Mouse (Mus musculus): ENCODE measurements around the gene Cdc14b.
A peak's percentile ranks its signal among the peaks of the same experiment; 100 is the strongest.

Cdc14b gene

GRCm38 (mm10) chr13:64235777-64236176 lies 39.3 kb downstream of the Cdc14b start:
- DNase-seq: no peak

DNA sequence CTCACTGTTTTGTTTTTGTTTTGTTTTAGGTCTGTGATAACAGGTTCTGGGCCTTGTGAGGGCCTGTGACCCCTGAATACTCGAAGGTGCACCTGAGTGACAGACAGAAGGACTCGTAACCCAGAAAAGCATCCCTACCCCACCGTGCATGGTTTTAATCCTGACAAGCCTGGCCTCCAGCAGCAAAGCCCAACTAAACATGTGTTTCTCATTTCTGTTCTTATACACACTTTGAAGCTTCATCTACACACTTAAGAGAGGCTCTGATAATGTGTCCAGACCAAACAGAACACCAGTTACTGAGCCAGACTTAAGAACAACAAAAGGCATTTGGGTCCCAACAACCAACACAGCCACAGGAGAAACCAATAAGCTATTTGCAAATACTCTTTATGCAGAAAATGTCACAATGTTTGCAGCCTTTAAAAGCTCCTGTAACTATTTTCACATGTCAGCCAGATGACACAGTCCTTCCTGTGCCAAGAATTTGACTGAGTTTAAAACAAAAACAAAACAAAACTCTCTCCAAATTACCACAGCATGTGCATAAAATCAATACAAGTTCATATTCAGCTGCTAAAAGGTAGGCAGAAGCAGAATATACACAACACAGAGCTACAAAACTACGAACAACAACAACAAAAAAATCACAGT lies 39.9 kb downstream of the Cdc14b start:
- no peak for DNase-seq

DNA sequence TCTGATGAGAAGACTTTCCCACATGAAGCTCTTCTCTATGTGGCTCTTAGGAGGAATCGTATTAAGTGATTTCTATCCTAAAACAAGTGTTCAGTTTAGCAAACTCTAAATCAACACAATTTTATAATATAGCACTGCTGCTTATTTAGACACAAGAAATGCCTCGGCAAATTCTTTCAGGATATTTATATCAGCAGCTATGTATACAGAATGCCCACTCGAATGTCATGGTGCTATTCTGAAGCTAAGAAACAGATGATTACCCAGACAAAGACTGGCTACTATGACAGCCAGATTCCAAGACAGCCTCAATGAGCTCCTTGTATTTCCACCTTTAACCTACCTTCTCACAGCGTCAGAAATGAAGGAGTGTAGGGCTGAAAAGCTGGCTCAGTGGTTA lies 42.0 kb downstream of the Cdc14b start:
- no peak for DNase-seq

GRCm38 (mm10) chr13:64226725-64227124 lies 48.4 kb downstream of the Cdc14b start:
- no peak for DNase-seq

DNA sequence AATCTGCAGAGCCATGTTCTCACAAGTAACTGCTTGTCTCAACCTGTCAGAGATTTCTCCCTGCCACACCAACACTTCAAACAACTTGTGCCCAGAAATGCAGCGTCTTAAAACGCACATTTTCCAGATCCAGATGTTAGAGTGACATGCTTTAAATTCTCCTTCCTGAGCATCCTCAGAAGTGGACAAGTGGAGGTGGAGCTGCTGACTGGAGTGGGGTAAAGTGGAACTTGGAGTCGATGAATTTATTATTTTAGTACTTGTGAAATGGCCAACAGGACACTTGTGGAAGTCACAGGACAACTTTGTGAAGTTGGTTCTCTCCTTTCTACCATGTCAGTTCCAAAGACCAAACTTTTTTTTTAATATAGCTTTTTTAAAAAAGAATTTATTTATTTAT lies 49.4 kb downstream of the Cdc14b start:
- no peak for DNase-seq

- DNase-seq: no peak
These were observed 60.2 kb downstream of the Cdc14b start for GRCm38 (mm10) chr13:64214891-64215290.

DNA sequence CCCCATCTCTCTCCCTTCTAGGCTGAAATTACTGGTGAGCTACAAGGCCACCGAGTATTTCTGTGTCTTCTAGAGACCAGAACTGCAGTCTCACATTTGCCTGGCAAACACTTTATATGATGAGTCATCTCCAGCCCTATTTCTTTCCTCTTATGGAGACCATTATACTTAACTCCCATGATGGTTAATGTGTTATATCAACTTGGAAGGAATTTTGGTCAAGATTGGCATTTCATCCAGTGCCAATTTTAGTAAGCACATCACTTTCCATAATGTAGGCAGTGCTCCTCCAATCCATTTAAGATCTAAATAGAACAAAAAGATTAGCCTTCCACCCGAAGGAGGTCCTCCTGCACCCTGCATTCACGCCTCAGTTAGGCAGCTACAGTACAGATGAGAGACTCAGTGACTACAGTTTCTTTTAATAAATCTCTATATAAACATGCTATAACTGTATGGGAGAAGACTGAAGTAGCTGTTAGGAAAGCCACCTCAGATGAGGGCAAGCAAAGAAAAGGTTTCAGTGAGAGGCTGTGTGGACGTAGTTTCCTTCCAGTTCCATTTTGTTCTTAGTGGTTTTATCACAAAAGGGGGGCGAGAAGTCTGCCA lies 63.0 kb downstream of the Cdc14b start:
- DNase-seq: no peak

DNA sequence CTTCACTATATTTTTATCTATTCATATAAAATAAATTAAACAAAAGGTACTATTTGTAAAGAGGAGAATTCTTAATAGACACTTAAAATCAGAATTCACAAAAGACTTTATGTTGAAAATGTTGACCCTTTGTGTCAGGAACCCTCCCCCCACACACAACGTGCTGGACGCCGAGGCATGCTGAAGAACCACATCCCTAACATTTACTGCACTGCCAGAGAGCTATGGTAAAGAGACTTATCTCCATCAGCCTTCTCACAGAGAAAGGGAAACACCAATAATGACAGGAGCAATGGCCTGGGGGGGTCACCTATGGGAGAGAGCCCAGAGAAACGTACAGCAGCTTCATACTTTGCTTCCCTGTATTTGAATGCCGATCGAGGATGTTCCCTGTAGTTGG lies 66.9 kb downstream of the Cdc14b start:
- no peak for DNase-seq

GRCm38 (mm10) chr13:64205186-64205585 lies 69.9 kb downstream of the Cdc14b start:
- no peak for DNase-seq

GRCm38 (mm10) chr13:64204726-64205125 lies 70.4 kb downstream of the Cdc14b start:
- DNase-seq: peak; percentile 53 to 57

GRCm38 (mm10) chr13:64200911-64201310 lies 74.2 kb downstream of the Cdc14b start:
- DNase-seq: no peak

DNA sequence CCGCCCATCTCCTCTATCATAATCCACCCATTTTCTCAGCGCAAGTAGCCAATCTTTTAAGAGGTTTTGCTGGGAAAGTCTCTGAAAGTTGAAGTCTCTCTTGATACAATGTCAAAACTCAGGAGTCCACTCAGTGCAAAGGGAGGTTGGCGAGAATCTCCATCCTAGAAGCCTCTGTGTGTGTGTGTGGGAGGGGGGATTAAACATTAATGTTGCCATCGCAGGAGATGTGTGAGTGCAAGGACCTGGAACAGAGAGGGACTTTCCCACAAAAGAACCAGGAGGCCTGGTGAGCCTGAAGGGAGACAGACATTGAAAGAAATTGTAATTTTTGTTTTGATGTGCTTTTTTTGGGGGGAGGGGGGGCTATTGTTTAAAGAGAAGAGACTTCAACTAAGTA lies 76.8 kb downstream of the Cdc14b start:
- no peak for DNase-seq

- no peak for DNase-seq
These were observed 77.2 kb downstream of the Cdc14b start for GRCm38 (mm10) chr13:64197899-64198298.

DNA sequence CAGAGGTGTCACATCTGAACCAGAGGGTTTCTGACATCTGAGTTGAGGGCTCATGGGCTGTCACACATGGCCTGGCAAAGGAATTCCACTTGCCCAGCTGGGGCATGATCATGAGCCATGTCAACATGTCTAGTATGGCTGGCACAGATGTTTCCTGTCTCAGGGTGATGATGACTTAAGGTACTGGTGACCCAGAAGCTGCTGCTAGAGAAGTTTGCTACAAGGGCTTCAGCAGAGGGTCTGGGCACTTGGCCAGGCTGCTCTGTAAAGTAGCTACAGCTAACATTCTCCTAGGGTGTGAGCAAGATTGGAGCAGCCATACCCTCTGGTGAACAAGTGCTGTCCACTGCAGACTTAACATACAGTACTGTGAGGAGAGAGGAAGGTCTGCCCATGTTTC lies 88.0 kb downstream of the Cdc14b start:
- DNase-seq: no peak

DNA sequence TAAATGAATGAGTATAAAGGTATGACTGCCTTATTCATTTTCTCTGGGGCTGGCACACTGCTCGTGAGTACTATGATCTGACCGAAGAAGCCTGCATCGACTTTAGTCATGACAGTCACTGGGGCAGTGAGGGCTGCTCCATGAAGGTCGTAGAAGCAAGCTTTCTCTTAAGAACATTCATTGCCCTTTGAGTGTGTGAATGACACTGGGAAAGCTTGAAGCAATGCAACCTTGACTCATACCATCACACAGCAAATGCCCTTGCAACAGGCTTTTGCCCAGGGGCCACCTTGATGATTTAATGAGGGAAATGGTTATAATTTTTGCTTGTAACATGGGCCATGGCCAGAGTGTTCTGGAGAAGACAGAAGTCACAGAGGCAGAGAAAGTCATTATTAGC lies 88.6 kb downstream of the Cdc14b start:
- no peak for DNase-seq

DNA sequence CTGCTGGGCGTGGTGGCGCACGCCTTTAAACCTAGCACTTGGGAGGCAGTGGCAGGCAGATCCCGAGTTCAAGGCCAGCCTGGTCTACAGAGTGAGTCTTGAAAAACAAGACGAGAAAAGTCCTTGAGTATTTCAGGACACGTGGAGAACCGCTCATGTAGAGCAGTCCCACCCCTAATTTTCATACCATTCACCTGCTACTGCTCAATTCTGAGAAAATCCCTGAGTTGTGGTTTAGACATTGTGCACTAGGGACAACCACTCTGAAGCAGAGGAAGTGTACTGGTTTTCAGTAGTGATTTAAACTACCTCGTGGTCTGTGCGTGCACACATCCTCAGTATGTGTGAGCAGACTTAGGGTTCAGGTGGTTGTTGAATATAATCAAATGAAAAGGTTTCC lies 89.5 kb downstream of the Cdc14b start:
- DNase-seq: no peak

GRCm38 (mm10) chr13:64185176-64185575 lies 89.9 kb downstream of the Cdc14b start:
- no peak for DNase-seq

DNA sequence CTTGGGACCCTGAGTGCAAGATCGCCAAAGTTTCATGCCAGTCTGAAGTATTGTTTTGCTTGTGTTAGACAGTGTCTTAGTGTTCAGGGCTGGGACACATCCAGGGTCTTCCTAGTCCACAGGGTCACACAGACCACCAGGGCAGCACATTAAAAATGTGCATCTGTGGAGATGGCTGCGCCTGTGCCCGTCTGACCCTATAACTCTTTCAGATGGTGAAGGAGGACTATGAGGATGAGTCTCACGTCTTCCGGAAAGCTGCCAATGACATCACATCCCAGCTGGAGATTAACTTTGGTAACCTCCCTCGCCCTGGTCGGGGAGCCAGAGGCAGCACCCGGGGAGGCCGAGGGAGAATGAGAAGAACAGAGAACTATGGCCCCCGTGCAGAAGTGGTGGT lies 90.7 kb downstream of the Cdc14b start:
- DNase-seq: no peak

DNA sequence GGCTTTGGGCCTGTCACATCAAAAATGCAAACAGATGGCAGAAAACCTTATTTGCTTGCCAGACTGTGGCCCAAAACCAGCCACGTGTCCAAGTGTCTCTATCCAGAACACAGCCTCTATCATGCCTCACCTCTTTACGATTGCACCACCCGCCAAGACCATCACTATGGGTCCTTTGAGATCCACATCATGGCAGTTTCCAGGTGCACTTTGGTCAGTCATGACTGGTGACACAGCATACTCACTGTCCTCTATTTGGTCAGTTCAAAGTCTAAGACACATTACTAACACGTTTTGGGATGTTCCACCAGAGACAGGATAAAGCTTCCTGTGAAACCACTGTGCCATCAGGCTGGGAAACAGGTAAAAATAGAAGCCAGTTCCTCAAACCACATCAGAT lies 91.5 kb downstream of the Cdc14b start:
- no peak for DNase-seq

DNA sequence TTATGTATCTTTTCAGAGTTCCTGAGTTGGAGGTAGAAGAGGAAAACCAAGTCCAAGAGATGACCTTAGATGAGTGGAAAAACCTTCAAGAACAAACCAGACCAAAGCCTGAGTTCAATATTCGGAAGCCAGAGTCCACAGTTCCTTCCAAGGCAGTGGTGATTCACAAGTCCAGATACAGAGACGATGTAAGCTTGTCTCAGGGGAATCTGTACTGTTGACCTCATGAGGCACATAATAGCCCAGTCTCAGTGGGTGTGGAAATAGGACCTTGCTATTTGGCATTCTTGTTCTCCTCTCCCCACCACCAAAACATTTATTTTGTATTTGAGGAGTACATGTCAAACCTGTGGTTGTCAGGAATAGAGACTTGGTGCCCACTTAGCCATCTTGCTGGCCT lies 93.0 kb downstream of the Cdc14b start:
- DNase-seq: no peak

DNA sequence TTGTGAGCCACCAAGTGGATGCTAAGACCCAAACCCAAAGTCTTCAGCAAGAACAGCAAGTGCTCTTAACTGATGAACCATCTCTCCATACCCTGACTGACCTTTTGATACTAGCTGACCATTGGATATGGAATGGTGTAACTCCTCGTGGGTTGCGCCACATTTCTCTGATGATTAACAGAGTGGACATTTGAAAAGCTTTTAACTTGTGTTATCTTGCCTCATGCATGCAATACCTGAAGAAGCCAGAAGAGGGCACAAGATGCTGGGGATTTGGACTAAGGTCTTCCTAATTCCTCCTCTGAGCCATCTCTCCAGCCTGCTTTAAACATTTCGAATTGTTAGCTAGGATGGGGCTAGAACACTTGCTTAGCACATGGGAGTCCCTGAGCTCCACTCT lies 94.2 kb downstream of the Cdc14b start:
- DNase-seq: peak; percentile 68 to 73

GRCm38 (mm10) chr13:64180300-64180699 lies 94.8 kb downstream of the Cdc14b start:
- DNase-seq: peak in 1 of 2 experiments; percentile 12

- no peak for DNase-seq
These were observed 96.1 kb downstream of the Cdc14b start for GRCm38 (mm10) chr13:64178746-64179652.

- no peak for DNase-seq
These were observed 97.1 kb downstream of the Cdc14b start for GRCm38 (mm10) chr13:64178000-64178399.
